Mouse (Mus musculus): ENCODE data around the gene Aptx. TPM values are rescaled to one million over a fixed set of nuclear protein-coding genes. Genes with fewer than 3 reads are reported as not detected.
A peak's percentile ranks its signal among the peaks of the same experiment; 100 is the strongest.

Gene Aptx
- polyA plus RNA-seq, 1 experiment = 8.3 TPM

GRCm38 (mm10) chr4:40717141-40717540, 14.1 kb upstream of the Aptx start:
- 94% methylated on average over 3 of the region's 3 CpGs for WGBS
- H3K4me1 ChIP-seq (ENCODE audit: control insufficient read depth, insufficient read depth, low read length) = peaks cover 9% of the 10 kb centered on the region
- DNase-seq = no peak
- no peak for TF ChIP-seq CTCF (IDR thresholded peaks at IDR 0.05; ENCODE audit: insufficient read depth, low read length)
- no peak for TF ChIP-seq POLR2A (IDR thresholded peaks at IDR 0.05; ENCODE audit: borderline replicate concordance, extremely low read depth, low read depth, low read length)
- H3K4me3 ChIP-seq (replicated peaks; ENCODE audit: extremely low read depth, low read depth, low read length) = no peak overlapping the region

- peak; percentile 18 for DNase-seq
- TF ChIP-seq POLR2A (IDR thresholded peaks at IDR 0.05; ENCODE audit: borderline replicate concordance, extremely low read depth, low read depth, low read length) (no peak), CTCF (IDR thresholded peaks at IDR 0.05; ENCODE audit: insufficient read depth, low read length) (no peak)
- Histone ChIP-seq H3K4me3 (replicated peaks; ENCODE audit: extremely low read depth, low read depth, low read length) (peak overlapping the region; percentile 17), H3K4me1 (ENCODE audit: control insufficient read depth, insufficient read depth, low read length) (peaks cover 13% of the 10 kb centered on the region)
- 8% methylated on average over 9 of the region's 9 CpGs for WGBS
Observed at GRCm38 (mm10) chr4:40703710-40704275, 799 bp upstream of the Aptx start.

DNA sequence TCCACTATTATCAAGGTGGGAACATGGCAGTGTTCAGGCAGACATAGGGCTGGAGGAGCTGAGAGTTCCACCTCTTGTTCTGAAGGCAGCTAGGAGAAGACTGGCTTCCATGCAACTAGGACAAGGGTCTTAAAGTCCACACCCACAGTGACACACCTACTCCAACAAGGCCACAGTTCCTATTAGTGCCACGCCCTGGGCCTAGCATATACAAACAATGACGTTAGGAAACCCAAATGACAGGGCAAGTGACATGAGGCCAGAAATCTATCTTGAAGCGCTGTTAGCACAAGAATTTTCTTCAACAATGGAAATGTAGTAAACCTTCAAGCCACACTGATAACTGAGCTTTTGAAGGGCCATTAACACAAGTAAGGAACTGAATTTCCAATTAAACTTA, 1.2 kb downstream of the Aptx start:
- H3K4me3 ChIP-seq (replicated peaks; ENCODE audit: extremely low read depth, low read depth, low read length) = no peak overlapping the region
- TF ChIP-seq POLR2A (IDR thresholded peaks at IDR 0.05; ENCODE audit: borderline replicate concordance, extremely low read depth, low read depth, low read length) (no peak), CTCF (IDR thresholded peaks at IDR 0.05; ENCODE audit: insufficient read depth, low read length) (no peak)
- 37% methylated on average over 3 of the region's 3 CpGs for WGBS
- no peak for DNase-seq
- peaks cover 13% of the 10 kb centered on the region for H3K4me1 ChIP-seq (ENCODE audit: control insufficient read depth, insufficient read depth, low read length)

DNA sequence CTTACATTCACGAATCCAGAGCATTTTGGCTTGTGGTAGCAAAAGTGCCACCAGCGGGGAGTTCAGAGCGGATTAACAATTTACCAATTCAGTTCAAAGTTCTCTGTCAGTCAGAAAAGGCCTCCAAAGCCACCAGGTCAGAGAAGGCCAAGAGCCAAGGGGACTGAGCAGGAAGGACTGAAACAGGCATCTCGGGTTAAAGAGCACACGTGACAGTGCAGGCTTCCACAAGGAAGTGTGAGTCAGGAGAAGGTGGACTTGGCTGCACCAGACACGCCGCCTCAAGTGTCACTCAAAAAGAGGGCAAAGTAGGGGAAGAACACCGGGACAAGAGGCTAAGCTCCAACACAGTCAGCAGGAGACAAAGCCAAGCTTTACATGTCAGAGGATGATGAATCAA, 2.8 kb downstream of the Aptx start:
- peak; percentile 40 for DNase-seq
- TF ChIP-seq CTCF (IDR thresholded peaks at IDR 0.05; ENCODE audit: insufficient read depth, low read length) (no peak), POLR2A (IDR thresholded peaks at IDR 0.05; ENCODE audit: borderline replicate concordance, extremely low read depth, low read depth, low read length) (no peak; the same call in 1 of the 2 replicates)
- Histone ChIP-seq H3K4me3 (replicated peaks; ENCODE audit: extremely low read depth, low read depth, low read length) (no peak overlapping the region), H3K4me1 (ENCODE audit: control insufficient read depth, insufficient read depth, low read length) (peaks cover 13% of the 10 kb centered on the region)
- 65% methylated on average over 8 of the region's 8 CpGs for WGBS

- DNase-seq = no peak
- no peak overlapping the region for H3K4me3 ChIP-seq (replicated peaks; ENCODE audit: extremely low read depth, low read depth, low read length)
- peaks cover 4% of the 10 kb centered on the region for H3K4me1 ChIP-seq (ENCODE audit: control insufficient read depth, insufficient read depth, low read length)
- 72% methylated on average over 7 of the region's 7 CpGs for WGBS
- no peak for TF ChIP-seq CTCF (IDR thresholded peaks at IDR 0.05; ENCODE audit: insufficient read depth, low read length)
- TF ChIP-seq POLR2A (IDR thresholded peaks at IDR 0.05; ENCODE audit: borderline replicate concordance, extremely low read depth, low read depth, low read length) = no peak
Observed at GRCm38 (mm10) chr4:40697059-40697458, 5.9 kb downstream of the Aptx start.

DNA sequence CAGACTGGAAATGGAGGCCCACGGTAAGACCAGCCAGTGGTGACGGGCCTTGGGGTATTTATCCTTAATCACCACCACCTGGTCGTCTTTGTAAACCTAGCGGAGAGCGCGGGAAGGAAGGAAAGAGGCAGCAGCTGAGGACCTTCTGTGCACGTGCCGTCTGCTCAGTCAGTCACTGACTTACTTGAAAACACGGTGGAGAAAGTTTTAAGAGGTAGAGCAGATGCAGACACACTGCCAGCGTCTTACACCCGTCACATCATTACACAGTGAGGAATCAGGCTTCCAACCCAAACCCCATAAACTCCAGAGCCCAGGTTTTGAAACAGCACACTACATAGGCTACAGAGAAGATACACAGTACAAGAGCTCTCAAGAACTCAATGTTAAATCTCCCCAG, 11.9 kb downstream of the Aptx start:
- no peaks in the 10 kb centered on the region for H3K4me1 ChIP-seq (ENCODE audit: control insufficient read depth, insufficient read depth, low read length)
- TF ChIP-seq CTCF (IDR thresholded peaks at IDR 0.05; ENCODE audit: insufficient read depth, low read length) = no peak
- no peak for TF ChIP-seq POLR2A (IDR thresholded peaks at IDR 0.05; ENCODE audit: borderline replicate concordance, extremely low read depth, low read depth, low read length)
- DNase-seq = no peak
- 88% methylated on average over 11 of the region's 11 CpGs for WGBS
- no peak overlapping the region for H3K4me3 ChIP-seq (replicated peaks; ENCODE audit: extremely low read depth, low read depth, low read length)

DNA sequence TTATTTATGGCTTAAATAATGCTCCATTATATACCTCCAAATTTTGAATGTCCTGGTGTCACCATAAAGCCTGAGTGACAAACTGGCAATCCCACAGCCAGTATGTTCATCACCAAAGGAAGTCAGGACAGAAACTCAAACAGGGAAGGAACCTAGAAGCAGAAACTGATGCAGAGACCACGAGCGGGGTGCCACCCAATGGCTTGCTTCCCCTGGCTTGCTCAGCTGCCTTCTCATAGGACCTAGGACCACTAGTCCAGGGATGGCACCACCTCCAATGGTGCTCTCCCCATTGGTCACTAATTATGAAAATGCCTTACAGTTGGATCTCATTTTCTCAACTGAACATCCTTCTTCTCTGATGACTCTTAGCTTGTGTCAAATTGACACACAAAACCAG, 19.7 kb downstream of the Aptx start:
- TF ChIP-seq CTCF (IDR thresholded peaks at IDR 0.05; ENCODE audit: insufficient read depth, low read length) (no peak), POLR2A (IDR thresholded peaks at IDR 0.05; ENCODE audit: borderline replicate concordance, extremely low read depth, low read depth, low read length) (no peak)
- 78% methylated on average over 2 of the region's 2 CpGs for WGBS
- H3K4me3 ChIP-seq (replicated peaks; ENCODE audit: extremely low read depth, low read depth, low read length) = no peak overlapping the region
- H3K4me1 ChIP-seq (ENCODE audit: control insufficient read depth, insufficient read depth, low read length) = no peaks in the 10 kb centered on the region
- no peak for DNase-seq

DNA sequence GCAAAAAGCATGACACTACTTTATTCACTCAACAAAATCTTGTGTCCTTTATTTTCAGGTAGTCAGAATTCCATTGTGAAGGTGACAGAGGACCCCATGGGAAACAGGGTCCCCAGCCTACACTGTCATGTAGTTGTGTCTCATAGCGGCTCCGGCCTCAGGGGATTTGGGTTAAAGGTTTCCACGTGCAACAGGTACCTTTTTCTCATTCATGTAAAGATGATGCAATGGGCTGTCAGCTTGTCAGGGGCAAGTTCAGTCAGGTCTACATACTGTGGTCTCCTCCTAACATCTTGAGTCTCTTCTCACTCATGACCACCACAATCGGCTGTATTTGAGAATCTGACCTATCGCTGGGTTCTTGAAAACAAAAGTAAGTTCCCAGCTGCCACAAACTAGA, 20.6 kb downstream of the Aptx start:
- Histone ChIP-seq H3K4me3 (replicated peaks; ENCODE audit: extremely low read depth, low read depth, low read length) (no peak overlapping the region), H3K4me1 (ENCODE audit: control insufficient read depth, insufficient read depth, low read length) (no peaks in the 10 kb centered on the region)
- TF ChIP-seq CTCF (IDR thresholded peaks at IDR 0.05; ENCODE audit: insufficient read depth, low read length) (no peak), POLR2A (IDR thresholded peaks at IDR 0.05; ENCODE audit: borderline replicate concordance, extremely low read depth, low read depth, low read length) (no peak)
- 91% methylated on average over 5 of the region's 5 CpGs for WGBS
- DNase-seq = no peak

- H3K4me3 ChIP-seq (replicated peaks; ENCODE audit: extremely low read depth, low read depth, low read length) = no peak overlapping the region
- DNase-seq = peak; percentile 29
- TF ChIP-seq CTCF (IDR thresholded peaks at IDR 0.05; ENCODE audit: insufficient read depth, low read length) (0 out of 2 replicates have a peak, but pooled peaks have one; percentile 4), POLR2A (IDR thresholded peaks at IDR 0.05; ENCODE audit: borderline replicate concordance, extremely low read depth, low read depth, low read length) (no peak)
- 10% methylated on average over 3 of the region's 3 CpGs for WGBS
- H3K4me1 ChIP-seq (ENCODE audit: control insufficient read depth, insufficient read depth, low read length) = no peaks in the 10 kb centered on the region
Observed at GRCm38 (mm10) chr4:40681908-40682307, 21.1 kb downstream of the Aptx start.

GRCm38 (mm10) chr4:40680250-40680860, 22.6 kb downstream of the Aptx start:
- no peaks in the 10 kb centered on the region for H3K4me1 ChIP-seq (ENCODE audit: control insufficient read depth, insufficient read depth, low read length)
- DNase-seq = peak; percentile 24
- TF ChIP-seq POLR2A (IDR thresholded peaks at IDR 0.05; ENCODE audit: borderline replicate concordance, extremely low read depth, low read depth, low read length) (no peak), CTCF (IDR thresholded peaks at IDR 0.05; ENCODE audit: insufficient read depth, low read length) (peak; percentile 98)
- 56% methylated on average over 5 of the region's 5 CpGs for WGBS
- no peak overlapping the region for H3K4me3 ChIP-seq (replicated peaks; ENCODE audit: extremely low read depth, low read depth, low read length)

Measured in lung, adult 2 months (tissue).